Mouse (Mus musculus): ENCODE results near the gene Nova2.

GRCm38 (mm10) chr7:18993036-18993435 lies 67.3 kb downstream of the Nova2 start:
- TF ChIP-seq CTCF (conservative IDR thresholded peaks at IDR 0.05; ENCODE audit: low read length) = no peak
- TF ChIP-seq POU5F1 (IDR thresholded peaks at IDR 0.05; ENCODE audit: borderline replicate concordance, low read length) = no peak
- TF ChIP-seq NANOG (IDR thresholded peaks at IDR 0.05; ENCODE audit: borderline replicate concordance, low read length) = no peak

All from E14TG2a.4 (cell line).